Mouse (Mus musculus): ENCODE measurements around the gene Tas2r106. TPM values are rescaled to one million over a fixed set of nuclear protein-coding genes. Genes with fewer than 3 reads are reported as not detected.

Tas2r106 gene
- not detected in 2 replicates for polyA plus RNA-seq (2015; fragmentation: Nextera tagmentation; extraction: Ambion mirVana)

DNA sequence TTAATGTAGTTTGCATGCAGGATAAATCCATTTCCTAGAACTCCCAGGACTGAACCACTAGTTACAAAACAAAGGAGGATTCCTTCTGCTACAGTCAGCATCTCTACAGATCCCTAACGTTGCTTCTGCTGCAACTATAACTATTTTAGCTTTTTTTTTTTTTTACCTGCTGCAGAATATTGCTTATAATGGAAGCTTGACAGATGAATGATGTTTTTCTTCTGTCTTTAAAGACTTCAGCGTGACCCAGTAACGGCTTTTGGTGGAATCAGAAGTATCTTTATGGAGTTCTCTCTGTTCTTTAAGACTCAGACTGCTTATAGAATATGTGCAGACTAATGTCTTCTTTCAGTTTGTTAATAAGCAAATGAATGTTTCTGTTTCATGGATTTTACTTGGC lies at the start of gene Tas2r106:
Gene Tas2r106, minus strand, starts transcription at position 101 of the 400 bp plus-strand sequence.
- Histone ChIP-seq H3K9me3 (peaks cover 11% of the 10 kb centered on the region), H3K9ac (no peak within 1 kb of the TSS), H3K27me3 (no peaks in the 10 kb centered on the region), H3K4me3 (no peak within 1 kb of the TSS), H3K4me2 (no peak within 1 kb of the TSS), H3K36me3 (no peaks in the 10 kb centered on the region), H3K27ac (replicated peaks) (no peak within 1 kb of the TSS), H3K4me1 (replicated peaks) (no peaks in the 10 kb centered on the region)
- ATAC-seq (ENCODE audit: low read depth), result no peak
- 74% methylated on average over 3 of the region's 3 CpGs for WGBS

DNA sequence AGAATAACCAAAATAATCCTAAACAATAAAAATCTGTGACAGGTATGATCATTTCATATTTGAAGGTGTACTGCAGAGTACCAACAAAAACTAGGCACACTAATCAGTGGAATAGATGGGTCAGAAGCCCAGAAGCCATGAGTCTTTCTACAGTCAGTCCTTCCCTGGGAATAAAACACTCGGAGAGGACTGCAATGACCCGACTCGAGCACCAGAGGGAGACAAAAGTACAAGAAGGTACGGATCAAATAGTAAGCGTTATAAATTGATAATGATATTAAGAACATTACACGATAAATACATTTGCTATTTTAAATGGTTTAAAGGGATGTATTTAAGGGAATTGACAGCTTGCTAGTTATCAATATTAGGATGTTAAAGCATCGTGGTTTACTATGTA lies 34.1 kb upstream of the Tas2r106 start:
- WGBS, result 45% methylated on average over 7 of the region's 7 CpGs
- no peaks in the 10 kb centered on the region for H3K4me1 ChIP-seq (replicated peaks)
- H3K4me2 ChIP-seq, result no peak overlapping the region
- peaks cover 3% of the 10 kb centered on the region; the same call in 1 of the 2 replicates for H3K9me3 ChIP-seq
- H3K4me3 ChIP-seq, result no peak overlapping the region
- H3K27ac ChIP-seq (replicated peaks), result no peak overlapping the region
- H3K9ac ChIP-seq, result no peak overlapping the region
- H3K27me3 ChIP-seq, result no peaks in the 10 kb centered on the region
- no peaks in the 10 kb centered on the region for H3K36me3 ChIP-seq
- ATAC-seq (ENCODE audit: low read depth), result no peak

GRCm38 (mm10) chr6:131689963-131690362 lies 11.3 kb upstream of the Tas2r106 start, which contains the start of gene Tas2r114:
Tas2r114 (minus strand) TSS chr6:131690063.
- ATAC-seq (ENCODE audit: low read depth), result no peak
- Histone ChIP-seq H3K4me1 (replicated peaks) (no peaks in the 10 kb centered on the region), H3K36me3 (no peaks in the 10 kb centered on the region), H3K4me2 (no peak within 1 kb of the TSS), H3K4me3 (no peak within 1 kb of the TSS), H3K27ac (replicated peaks) (no peak within 1 kb of the TSS), H3K9ac (no peak within 1 kb of the TSS), H3K9me3 (peaks cover 6% of the 10 kb centered on the region; the same call in 1 of the 2 replicates), H3K27me3 (no peaks in the 10 kb centered on the region)

DNA sequence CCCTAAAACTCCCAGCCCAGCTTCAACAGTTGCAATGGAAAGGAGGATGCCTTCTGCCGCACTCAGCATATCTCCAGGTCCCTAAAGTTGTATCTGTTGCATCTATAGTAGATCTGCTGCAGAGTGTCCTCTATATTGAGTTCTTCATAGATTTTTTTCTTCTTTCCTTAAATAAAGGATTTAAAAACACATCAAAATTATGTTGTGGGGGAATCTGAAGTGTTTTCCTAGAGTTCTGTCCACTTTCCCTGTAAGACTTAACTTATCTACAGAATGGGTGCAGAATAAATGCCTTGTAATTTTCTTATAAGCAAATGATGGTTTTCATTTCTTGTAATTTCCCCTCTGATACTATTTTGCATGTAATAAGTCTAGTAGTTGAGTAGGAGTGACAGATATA lies 8.7 kb upstream of the Tas2r106 start, which contains the start of gene Tas2r105:
Gene Tas2r105, minus strand, starts transcription at position 101 of the 400 bp plus-strand sequence.
- no peaks in the 10 kb centered on the region for H3K9me3 ChIP-seq
- no peak for ATAC-seq (ENCODE audit: low read depth)
- no peak within 1 kb of the TSS for H3K27ac ChIP-seq (replicated peaks)
- no peaks in the 10 kb centered on the region for H3K36me3 ChIP-seq
- H3K4me2 ChIP-seq, result no peak within 1 kb of the TSS
- H3K4me3 ChIP-seq, result no peak within 1 kb of the TSS
- H3K4me1 ChIP-seq (replicated peaks), result no peaks in the 10 kb centered on the region
- no peaks in the 10 kb centered on the region for H3K27me3 ChIP-seq
- WGBS, result 77% methylated on average over 1 of the region's 1 CpGs
- no peak within 1 kb of the TSS for H3K9ac ChIP-seq

DNA sequence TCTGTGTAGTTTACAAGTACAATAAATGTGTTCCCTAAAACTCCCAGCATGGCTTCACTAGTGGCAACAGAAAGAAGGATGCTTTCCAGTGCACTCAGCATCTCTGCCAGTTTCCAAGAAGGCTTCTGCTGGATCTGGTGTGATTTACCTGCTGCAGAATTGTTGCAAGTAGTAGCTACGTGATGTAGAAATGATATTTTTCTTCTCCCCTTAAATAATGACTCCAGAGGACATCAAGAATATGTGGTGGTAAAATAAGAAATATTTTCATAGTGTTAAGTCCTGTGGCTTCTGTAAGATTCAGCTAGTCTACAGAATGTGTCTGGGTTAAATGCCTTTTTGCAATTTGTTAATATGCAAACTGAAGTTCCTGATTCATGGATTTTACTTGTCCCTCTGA lies 7.0 kb upstream of the Tas2r106 start, which contains the start of gene Tas2r104:
Gene Tas2r104, minus strand, starts transcription at position 101 of the 400 bp plus-strand sequence.
- Histone ChIP-seq H3K4me3 (no peak within 1 kb of the TSS), H3K4me1 (replicated peaks) (no peaks in the 10 kb centered on the region), H3K27ac (replicated peaks) (no peak within 1 kb of the TSS), H3K9ac (no peak within 1 kb of the TSS), H3K36me3 (no peaks in the 10 kb centered on the region), H3K27me3 (no peaks in the 10 kb centered on the region), H3K9me3 (no peaks in the 10 kb centered on the region), H3K4me2 (no peak within 1 kb of the TSS)
- no peak for ATAC-seq (ENCODE audit: low read depth)
- 82% methylated on average over 1 of the region's 1 CpGs for WGBS

DNA sequence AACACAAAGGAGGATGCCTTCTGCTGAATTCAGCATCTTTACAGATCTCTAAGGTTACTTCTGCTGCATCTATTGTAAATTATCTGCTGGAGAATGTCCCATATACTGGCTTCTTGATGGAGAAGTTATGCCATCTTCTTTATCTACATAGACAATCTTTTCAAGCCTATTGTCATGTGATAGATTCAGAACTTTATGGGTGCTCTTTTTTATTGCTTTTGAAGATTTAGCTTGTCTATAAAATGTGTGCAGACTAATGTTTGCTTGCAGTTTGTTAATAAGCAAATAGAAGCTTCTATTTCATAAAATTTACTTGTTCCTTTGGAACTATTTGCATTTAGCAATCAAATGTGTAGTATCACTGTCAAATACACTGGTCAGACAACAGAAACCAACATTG lies 18.6 kb downstream of the Tas2r106 start, which contains the start of gene Tas2r107:
Gene Tas2r107, minus strand, starts transcription at position 101 of the 400 bp plus-strand sequence.
- Histone ChIP-seq H3K36me3 (no peaks in the 10 kb centered on the region), H3K27ac (replicated peaks) (no peak within 1 kb of the TSS), H3K4me3 (no peak within 1 kb of the TSS), H3K9me3 (peaks cover 14% of the 10 kb centered on the region; the same call in 1 of the 2 replicates), H3K27me3 (no peaks in the 10 kb centered on the region), H3K4me1 (replicated peaks) (no peaks in the 10 kb centered on the region), H3K4me2 (no peak within 1 kb of the TSS), H3K9ac (no peak within 1 kb of the TSS)
- no peak for ATAC-seq (ENCODE audit: low read depth)

GRCm38 (mm10) chr6:131630812-131631211 lies 47.9 kb downstream of the Tas2r106 start, which contains the start of gene Tas2r130:
Tas2r130 (minus strand) TSS chr6:131630912.
- 74% methylated on average over 3 of the region's 3 CpGs for WGBS
- ATAC-seq (ENCODE audit: low read depth), result no peak

More at GRCm38 (mm10) chr6:131630812-131631211, 47.9 kb downstream of the Tas2r106 start, which contains the start of gene Tas2r130:
- Histone ChIP-seq H3K4me2 (no peak within 1 kb of the TSS), H3K9me3 (peaks cover 7% of the 10 kb centered on the region; the same call in 1 of the 2 replicates), H3K36me3 (no peaks in the 10 kb centered on the region), H3K27ac (replicated peaks) (no peak within 1 kb of the TSS), H3K4me3 (no peak within 1 kb of the TSS), H3K27me3 (no peaks in the 10 kb centered on the region), H3K4me1 (replicated peaks) (no peaks in the 10 kb centered on the region), H3K9ac (no peak within 1 kb of the TSS)

Other genes starting within 250 kb of the Tas2r106 start
- not detected in 2 replicates for gene 5430401F13Rik, start 192.5 kb downstream of the Tas2r106 start, polyA plus RNA-seq (2015; fragmentation: Nextera tagmentation; extraction: Ambion mirVana)
- not detected in 2 replicates for gene Gm6619, start 192.5 kb downstream of the Tas2r106 start, polyA plus RNA-seq (2015; fragmentation: Nextera tagmentation; extraction: Ambion mirVana)
- gene Tas2r130, start 48.0 kb downstream of the Tas2r106 start, polyA plus RNA-seq (2015; fragmentation: Nextera tagmentation; extraction: Ambion mirVana), result not detected in 2 replicates
- not detected in 2 replicates for gene Tas2r107, start 18.7 kb downstream of the Tas2r106 start, polyA plus RNA-seq (2015; fragmentation: Nextera tagmentation; extraction: Ambion mirVana)
- not detected in 2 replicates for gene Tas2r104, start 6.9 kb upstream of the Tas2r106 start, polyA plus RNA-seq (2015; fragmentation: Nextera tagmentation; extraction: Ambion mirVana)
- not detected in 2 replicates for gene Tas2r105, start 8.6 kb upstream of the Tas2r106 start, polyA plus RNA-seq (2015; fragmentation: Nextera tagmentation; extraction: Ambion mirVana)
- gene Tas2r114, start 11.2 kb upstream of the Tas2r106 start, polyA plus RNA-seq (2015; fragmentation: Nextera tagmentation; extraction: Ambion mirVana), result not detected in 2 replicates

Measured in neural tube, embryonic 13.5 days (tissue).